Mouse (Mus musculus): ENCODE measurements around the gene Mzt1.

The Mzt1 gene

DNA sequence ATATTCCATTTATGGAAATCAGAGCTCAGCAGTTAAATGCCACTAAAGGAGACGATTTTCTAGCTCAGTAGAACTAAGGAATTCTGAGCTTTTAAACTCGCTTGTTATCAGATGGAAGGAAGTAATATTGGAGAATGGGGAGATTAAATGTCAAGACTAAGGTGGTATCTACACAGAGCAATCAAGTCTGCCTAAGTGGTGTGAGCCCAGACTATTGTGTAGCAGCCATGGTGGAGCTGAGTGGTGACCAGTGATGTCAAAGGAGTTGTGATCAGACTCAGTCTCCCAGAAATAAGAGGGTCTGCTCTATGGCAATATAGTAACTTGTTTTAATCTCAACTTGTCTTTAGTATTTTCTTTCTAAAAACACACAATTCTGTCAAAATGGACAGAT lies 35.0 kb downstream of the Mzt1 start:
- no peak for DNase-seq

DNA sequence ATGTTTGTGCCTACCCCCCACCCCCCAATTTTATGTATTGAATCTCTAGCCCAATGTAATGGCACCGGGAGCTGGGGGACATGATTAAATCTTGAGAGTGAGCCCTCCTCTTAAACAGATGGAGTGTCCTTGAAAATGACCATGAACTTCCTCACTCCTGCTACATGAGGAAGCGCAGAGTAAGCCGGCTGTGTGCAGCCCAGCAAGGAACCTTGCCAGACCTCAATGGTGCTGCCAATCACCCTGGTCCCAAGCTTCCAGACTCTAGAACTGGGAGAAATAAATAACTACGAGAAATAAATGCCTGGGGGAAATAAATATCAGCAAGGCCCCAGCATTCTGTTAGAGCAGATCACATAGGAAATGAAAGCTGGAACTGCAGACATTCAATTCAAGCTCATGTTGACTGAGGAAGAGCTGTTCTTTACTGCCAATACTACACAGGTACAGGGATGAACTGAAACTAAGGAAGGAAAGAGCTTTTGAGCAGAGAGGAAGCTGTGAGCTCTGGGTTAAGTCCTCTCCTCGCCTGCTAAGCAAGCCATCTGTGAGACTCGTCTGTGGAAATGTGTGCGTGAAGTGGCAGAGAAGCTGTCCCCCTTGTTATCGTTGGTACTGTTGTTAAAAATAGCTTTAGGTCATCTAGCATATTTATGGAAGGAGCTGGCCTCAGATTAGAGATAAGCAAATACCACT lies 35.6 kb downstream of the Mzt1 start:
- DNase-seq = peak; percentile 12

DNA sequence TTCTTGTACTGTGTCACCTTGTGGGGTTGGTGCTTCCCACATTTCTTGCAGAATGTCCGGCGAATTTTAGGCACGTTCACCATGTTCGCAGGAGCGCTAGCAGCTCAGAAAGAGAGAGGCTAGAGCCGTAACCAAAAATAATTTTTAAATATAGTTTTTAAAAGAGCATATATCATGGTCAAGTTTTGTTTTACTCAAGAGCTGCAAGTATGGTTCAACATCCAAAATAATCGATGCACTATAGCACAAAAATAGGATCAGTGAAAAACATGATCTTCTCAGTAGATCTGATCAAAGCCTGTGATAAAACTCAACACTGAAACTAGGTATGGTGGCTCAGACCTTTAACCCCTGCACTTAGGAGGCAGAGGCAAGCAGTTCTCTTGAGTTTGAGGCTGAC lies 51.7 kb downstream of the Mzt1 start, which contains the start of gene Rpl36a-ps1:
Gene Rpl36a-ps1 (minus strand): TSS at position 101 of the 400 bp plus-strand sequence.
- no peak for DNase-seq

DNA sequence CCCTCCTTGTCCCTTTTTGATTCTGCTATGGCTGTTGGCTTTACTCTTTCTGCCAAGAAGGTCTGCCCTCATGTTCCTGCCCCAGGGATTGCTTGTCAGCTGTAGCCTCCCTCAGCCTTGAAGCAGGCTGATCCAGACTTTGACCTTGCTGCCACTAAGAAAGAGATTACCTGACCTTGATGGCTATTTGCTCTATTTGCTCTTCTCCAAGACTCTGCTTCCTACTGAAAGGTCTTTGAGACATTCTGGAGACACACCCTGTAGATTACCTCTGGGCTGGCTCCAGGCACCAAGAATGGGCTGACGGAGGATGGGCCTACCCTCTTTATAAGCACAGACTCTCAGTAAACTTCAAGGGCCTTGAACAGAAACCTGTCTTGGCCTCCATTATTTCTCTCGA lies 53.5 kb downstream of the Mzt1 start:
- no peak for DNase-seq

DNA sequence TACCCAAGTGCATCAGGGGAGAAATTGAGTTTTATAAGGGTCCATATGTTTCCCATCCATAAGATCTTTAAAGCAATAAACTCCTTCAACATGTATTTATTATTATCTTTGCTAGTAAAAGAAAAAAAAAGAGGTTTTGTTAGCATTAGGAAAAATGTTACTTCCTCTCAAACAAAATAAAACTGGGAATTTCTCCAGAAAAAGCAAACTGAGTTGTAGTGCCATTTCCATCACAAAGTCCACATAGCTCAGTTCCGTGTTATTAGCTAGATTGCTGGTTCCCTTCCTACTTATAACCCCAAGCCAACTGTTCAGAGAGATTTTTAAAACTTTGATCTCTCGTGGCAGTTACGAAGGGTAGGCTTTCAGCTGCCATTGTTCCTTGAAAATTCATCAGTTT lies 55.3 kb downstream of the Mzt1 start:
- no peak for DNase-seq

DNA sequence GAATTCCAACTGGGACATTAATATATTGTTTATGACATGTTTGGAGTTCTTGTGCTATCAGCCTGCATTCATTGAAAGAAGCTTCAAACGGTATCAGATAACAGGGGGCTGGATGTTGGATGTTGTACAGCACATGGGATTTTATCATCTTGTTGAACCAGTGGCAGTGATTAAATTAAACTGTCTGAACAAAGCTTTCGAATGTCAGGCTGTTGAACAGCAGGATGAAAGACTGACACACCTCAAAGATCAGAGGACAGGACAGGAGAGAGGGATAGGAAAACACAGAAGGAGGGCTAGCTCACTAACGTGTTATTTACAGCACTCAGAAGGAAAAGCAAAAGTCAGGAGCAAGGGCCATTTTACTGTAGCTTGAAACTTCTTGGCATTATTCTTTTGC lies 56.1 kb downstream of the Mzt1 start:
- no peak for DNase-seq

Measured in lung, postnatal 10 days (tissue).